Mouse (Mus musculus): Measurements from ENCODE around the gene Cebpzos. TPM values are rescaled to one million over a fixed set of nuclear protein-coding genes. Genes with fewer than 3 reads are reported as not detected.
A peak's percentile ranks its signal among the peaks of the same experiment; 100 is the strongest.

The Cebpzos gene
- polyA plus RNA-seq, 1 experiment from 2014 or later = 67.5 TPM

DNA sequence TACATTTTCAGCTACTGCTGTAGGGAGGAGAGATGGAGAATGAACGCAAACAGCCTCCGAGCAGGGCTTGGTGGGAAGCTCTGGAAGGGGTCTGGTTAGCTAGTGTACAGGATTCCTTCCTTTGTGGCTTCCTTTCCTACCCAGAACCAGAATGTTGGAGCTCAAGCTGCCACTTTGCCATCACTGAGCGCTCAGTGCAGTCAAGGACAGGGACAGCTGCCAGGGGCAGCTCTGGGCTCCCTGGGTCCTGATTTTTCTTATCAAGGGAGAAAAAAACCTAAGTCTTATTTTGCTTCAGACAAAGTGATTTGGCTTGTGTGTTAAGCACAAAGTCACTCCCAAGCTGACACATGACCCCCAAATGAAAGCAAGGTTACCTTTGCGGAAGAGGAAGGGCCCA, 27.7 kb upstream of the Cebpzos start:
- H3K4me3 ChIP-seq (ENCODE audit: low read depth, low read length) = no peak overlapping the region
- H3K27me3 ChIP-seq (replicated peaks; ENCODE audit: insufficient read depth, low read length) = no peaks in the 10 kb centered on the region
- no peak overlapping the region for H3K27ac ChIP-seq (ENCODE audit: low read length)
- WGBS = 75% methylated on average over 4 of the region's 4 CpGs
- H3K9me3 ChIP-seq (ENCODE audit: low read length) = no peaks in the 10 kb centered on the region
- TF ChIP-seq EP300 (IDR thresholded peaks at IDR 0.05) (no peak), CTCF (IDR thresholded peaks at IDR 0.05) (no peak)
- ATAC-seq (no peak), DNase-seq (ENCODE audit: low spot score) (no peak)
- H3K4me2 ChIP-seq (replicated peaks; ENCODE audit: low read depth, low read length) = no peak overlapping the region
- no peaks in the 10 kb centered on the region for H3K4me1 ChIP-seq (ENCODE audit: insufficient read depth, low read depth, low read length)
- no peaks in the 10 kb centered on the region for H3K36me3 ChIP-seq (ENCODE audit: insufficient read depth, low read length)
- no peak overlapping the region for H3K9ac ChIP-seq (replicated peaks; ENCODE audit: low read depth)

DNA sequence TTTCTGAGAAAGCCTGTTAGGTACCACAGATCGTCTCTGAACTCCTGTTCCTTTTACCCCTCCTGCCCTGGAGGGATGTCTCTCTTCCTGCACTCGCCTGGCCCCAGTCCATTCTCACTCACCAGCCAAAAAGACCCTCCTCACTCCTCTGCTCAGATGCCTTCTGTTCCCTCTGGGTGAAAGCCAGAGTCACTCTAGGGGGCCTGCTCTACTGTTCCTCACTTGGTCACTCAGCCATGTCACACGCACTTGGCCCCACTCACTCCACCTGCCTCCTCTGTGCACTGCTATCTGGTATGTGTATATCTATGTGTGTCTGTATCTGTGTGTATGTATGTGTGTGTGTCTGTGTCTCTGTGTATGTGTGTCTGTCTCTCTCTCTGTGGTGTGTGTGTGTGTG, 27.1 kb upstream of the Cebpzos start:
- WGBS = 38% methylated on average over 3 of the region's 3 CpGs
- H3K9ac ChIP-seq (replicated peaks; ENCODE audit: low read depth) = no peak overlapping the region
- ATAC-seq = no peak

DNA sequence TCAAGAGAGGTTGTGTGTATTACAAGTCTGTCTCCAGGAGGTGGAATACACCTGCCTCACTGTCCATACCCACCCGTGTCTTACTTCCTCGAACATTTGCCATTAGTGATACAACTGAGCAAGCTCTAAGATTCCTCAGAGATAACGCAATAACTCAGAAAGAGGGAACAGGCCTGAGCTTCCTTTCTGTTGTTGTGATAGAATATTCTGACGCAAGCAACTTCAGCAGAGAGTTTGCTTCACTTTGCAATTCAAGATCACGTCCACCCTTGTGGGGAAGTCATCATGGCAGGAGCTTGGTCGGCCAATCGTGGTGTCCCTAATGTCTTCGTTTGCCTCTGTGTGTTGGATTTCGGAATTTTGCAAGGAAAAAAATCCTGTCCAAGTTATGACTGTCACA, 25.3 kb upstream of the Cebpzos start:
- Histone ChIP-seq H3K4me1 (ENCODE audit: insufficient read depth, low read depth, low read length) (no peaks in the 10 kb centered on the region), H3K27me3 (replicated peaks; ENCODE audit: insufficient read depth, low read length) (no peaks in the 10 kb centered on the region), H3K4me3 (ENCODE audit: low read depth, low read length) (no peak overlapping the region), H3K9me3 (ENCODE audit: low read length) (no peaks in the 10 kb centered on the region), H3K4me2 (replicated peaks; ENCODE audit: low read depth, low read length) (no peak overlapping the region), H3K27ac (ENCODE audit: low read length) (no peak overlapping the region), H3K36me3 (ENCODE audit: insufficient read depth, low read length) (no peaks in the 10 kb centered on the region), H3K9ac (replicated peaks; ENCODE audit: low read depth) (no peak overlapping the region)
- WGBS = 69% methylated on average over 9 of the region's 9 CpGs
- no peak for TF ChIP-seq EP300 (IDR thresholded peaks at IDR 0.05)
- DNase-seq (ENCODE audit: low spot score) = peak; percentile 44
- ATAC-seq = no peak

More for the DNA sequence above, 27.1 kb upstream of the Cebpzos start:
- H3K27me3 ChIP-seq (replicated peaks; ENCODE audit: insufficient read depth, low read length) = no peaks in the 10 kb centered on the region
- no peaks in the 10 kb centered on the region for H3K9me3 ChIP-seq (ENCODE audit: low read length)
- no peaks in the 10 kb centered on the region for H3K4me1 ChIP-seq (ENCODE audit: insufficient read depth, low read depth, low read length)
- H3K36me3 ChIP-seq (ENCODE audit: insufficient read depth, low read length) = no peaks in the 10 kb centered on the region
- H3K27ac ChIP-seq (ENCODE audit: low read length) = no peak overlapping the region
- no peak overlapping the region for H3K4me2 ChIP-seq (replicated peaks; ENCODE audit: low read depth, low read length)
- no peak overlapping the region for H3K4me3 ChIP-seq (ENCODE audit: low read depth, low read length)
- TF ChIP-seq EP300 (IDR thresholded peaks at IDR 0.05) (no peak), CTCF (IDR thresholded peaks at IDR 0.05) (no peak)
- DNase-seq (ENCODE audit: low spot score) = no peak

DNA sequence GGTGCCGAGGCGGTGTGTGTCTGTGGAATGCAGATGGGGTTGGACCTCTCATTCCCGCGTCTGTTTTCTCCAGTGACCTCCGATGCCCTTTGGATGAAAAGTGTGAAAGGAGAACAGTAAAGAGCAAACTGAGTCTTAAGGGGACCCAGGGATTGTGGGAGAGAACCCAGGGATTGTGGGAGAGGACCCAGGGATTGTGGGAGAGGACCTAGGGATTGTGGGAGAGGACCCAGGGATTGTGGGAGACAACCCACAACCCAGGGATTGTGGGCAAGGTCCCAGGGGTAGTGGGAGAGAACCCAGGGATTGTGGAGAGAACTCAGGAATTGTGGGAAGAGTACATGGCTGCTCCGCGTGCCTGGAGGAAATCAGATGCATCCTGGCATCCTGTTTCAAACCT, 21.3 kb upstream of the Cebpzos start:
- ATAC-seq = 0 out of 2 replicates have a peak, but pooled peaks have one; percentile 1

DNA sequence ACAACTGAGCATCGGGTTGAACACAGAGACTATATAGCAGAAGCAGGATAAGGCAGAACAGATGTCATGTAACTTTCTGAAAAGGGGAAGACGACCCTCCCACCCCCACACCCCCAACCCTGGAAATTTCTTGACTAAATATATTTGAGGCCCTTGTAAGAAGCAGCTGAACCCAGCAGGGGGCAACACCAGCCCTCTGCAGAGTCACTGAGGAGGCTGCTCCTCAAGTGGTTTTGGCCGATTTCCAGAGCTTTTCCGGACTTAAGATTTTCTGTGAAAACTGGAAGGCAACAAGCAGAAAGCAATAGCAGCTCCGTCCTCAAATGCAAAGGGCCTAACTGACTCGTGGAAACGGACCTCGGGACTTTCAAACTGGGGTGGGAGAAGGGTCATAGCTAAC, 20.9 kb upstream of the Cebpzos start:
- Histone ChIP-seq H3K4me2 (replicated peaks; ENCODE audit: low read depth, low read length) (peak overlapping the region; percentile 50), H3K4me1 (ENCODE audit: insufficient read depth, low read depth, low read length) (no peaks in the 10 kb centered on the region), H3K36me3 (ENCODE audit: insufficient read depth, low read length) (no peaks in the 10 kb centered on the region), H3K9me3 (ENCODE audit: low read length) (no peaks in the 10 kb centered on the region), H3K27me3 (replicated peaks; ENCODE audit: insufficient read depth, low read length) (no peaks in the 10 kb centered on the region), H3K4me3 (ENCODE audit: low read depth, low read length) (peak overlapping the region; percentile 0; the same call in 1 of the 2 replicates), H3K27ac (ENCODE audit: low read length) (no peak overlapping the region), H3K9ac (replicated peaks; ENCODE audit: low read depth) (no peak overlapping the region)
- ATAC-seq (peak; percentile 57), DNase-seq (ENCODE audit: low spot score) (peak; percentile 91)
- 12% methylated on average over 8 of the region's 8 CpGs for WGBS
- TF ChIP-seq CTCF (IDR thresholded peaks at IDR 0.05) = peak; percentile 75
- TF ChIP-seq EP300 (IDR thresholded peaks at IDR 0.05) = no peak

More for the DNA sequence above, 21.3 kb upstream of the Cebpzos start:
- DNase-seq (ENCODE audit: low spot score) = no peak
- H3K36me3 ChIP-seq (ENCODE audit: insufficient read depth, low read length) = no peaks in the 10 kb centered on the region
- H3K9ac ChIP-seq (replicated peaks; ENCODE audit: low read depth) = no peak overlapping the region
- no peak overlapping the region for H3K27ac ChIP-seq (ENCODE audit: low read length)
- TF ChIP-seq EP300 (IDR thresholded peaks at IDR 0.05) = no peak
- TF ChIP-seq CTCF (IDR thresholded peaks at IDR 0.05) = no peak
- H3K4me1 ChIP-seq (ENCODE audit: insufficient read depth, low read depth, low read length) = no peaks in the 10 kb centered on the region
- H3K9me3 ChIP-seq (ENCODE audit: low read length) = no peaks in the 10 kb centered on the region
- WGBS = 70% methylated on average over 7 of the region's 7 CpGs
- no peak overlapping the region for H3K4me2 ChIP-seq (replicated peaks; ENCODE audit: low read depth, low read length)
- H3K27me3 ChIP-seq (replicated peaks; ENCODE audit: insufficient read depth, low read length) = no peaks in the 10 kb centered on the region
- H3K4me3 ChIP-seq (ENCODE audit: low read depth, low read length) = no peak overlapping the region

GRCm38 (mm10) chr17:78903158-78903557, 13.1 kb upstream of the Cebpzos start:
- Histone ChIP-seq H3K4me1 (ENCODE audit: insufficient read depth, low read depth, low read length) (no peaks in the 10 kb centered on the region), H3K36me3 (ENCODE audit: insufficient read depth, low read length) (no peaks in the 10 kb centered on the region), H3K27me3 (replicated peaks; ENCODE audit: insufficient read depth, low read length) (no peaks in the 10 kb centered on the region), H3K9ac (replicated peaks; ENCODE audit: low read depth) (no peak overlapping the region), H3K27ac (ENCODE audit: low read length) (no peak overlapping the region), H3K4me2 (replicated peaks; ENCODE audit: low read depth, low read length) (no peak overlapping the region), H3K4me3 (ENCODE audit: low read depth, low read length) (no peak overlapping the region), H3K9me3 (ENCODE audit: low read length) (no peaks in the 10 kb centered on the region)
- TF ChIP-seq EP300 (IDR thresholded peaks at IDR 0.05) (no peak), CTCF (IDR thresholded peaks at IDR 0.05) (no peak)
- ATAC-seq = peak; percentile 32; the same call in 1 of the 2 replicates
- WGBS = 53% methylated on average over 2 of the region's 2 CpGs
- DNase-seq (ENCODE audit: low spot score) = peak; percentile 16

DNA sequence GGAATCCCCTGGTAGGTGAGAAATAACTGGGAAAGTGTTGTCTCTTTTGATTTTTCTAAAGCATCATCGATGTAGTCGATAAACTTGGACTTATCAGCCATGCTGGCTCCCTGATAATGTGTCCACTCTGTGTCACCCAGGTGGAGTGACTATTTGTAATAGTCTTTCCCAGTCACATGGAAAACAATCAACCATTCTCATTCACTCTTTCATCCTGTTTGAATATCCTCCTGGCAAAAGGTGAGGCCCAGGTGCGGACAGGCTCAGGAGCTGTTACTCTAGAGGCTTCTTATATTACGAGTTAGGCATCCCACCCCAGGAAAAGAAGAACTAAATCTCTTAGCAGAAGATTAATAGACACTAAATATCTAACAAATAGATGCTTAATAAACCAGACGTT, 9.4 kb upstream of the Cebpzos start, which contains the start of gene Sult6b1:
Gene Sult6b1 (minus strand): TSS at position 101 of the 400 bp plus-strand sequence.
- Histone ChIP-seq H3K9ac (replicated peaks; ENCODE audit: low read depth) (no peak within 1 kb of the TSS), H3K9me3 (ENCODE audit: low read length) (no peaks in the 10 kb centered on the region), H3K4me3 (ENCODE audit: low read depth, low read length) (no peak within 1 kb of the TSS), H3K4me1 (ENCODE audit: insufficient read depth, low read depth, low read length) (no peaks in the 10 kb centered on the region), H3K36me3 (ENCODE audit: insufficient read depth, low read length) (no peaks in the 10 kb centered on the region), H3K27me3 (replicated peaks; ENCODE audit: insufficient read depth, low read length) (no peaks in the 10 kb centered on the region), H3K27ac (ENCODE audit: low read length) (no peak within 1 kb of the TSS), H3K4me2 (replicated peaks; ENCODE audit: low read depth, low read length) (no peak within 1 kb of the TSS)
- WGBS = 77% methylated on average over 5 of the region's 5 CpGs
- DNase-seq (ENCODE audit: low spot score) (no peak), ATAC-seq (no peak)
- no peak for TF ChIP-seq CTCF (IDR thresholded peaks at IDR 0.05)

Measured in lung, postnatal 0 days (tissue).